Mouse (Mus musculus) erythroblast, embryonic 14.5 days (primary cell): ENCODE results near the gene Nufip1.

Experiments used
- GATA1 ChIP-seq: IDR thresholded peaks from 2 replicates; pipeline ENCODE4 v1.6.1; 2012; ENCODE audit warnings: low read length, inconsistent platforms, mixed read lengths
- TAL1 ChIP-seq: IDR thresholded peaks from 3 replicates; pipeline ENCODE4 v1.6.1; 2012; ENCODE audit warnings: low read length, inconsistent platforms, mixed read lengths

GRCm38 (mm10) chr14:76128174-76128573 lies 17.5 kb downstream of the Nufip1 start:
- TF ChIP-seq GATA1 (no peak), TAL1 (no peak)
